Mouse (Mus musculus) olfactory bulb, adult 2 months (tissue): ENCODE results near the gene Map3k6.

Experiments
- CTCF ChIP-seq: fragments of 200-500 bp; IDR thresholded peaks from 2 replicates; pipeline ENCODE4 v1.5.1; 2012; ENCODE audit warnings: low read depth, mild to moderate bottlenecking, low read length, moderate library complexity; ENCODE audit not compliant: insufficient read depth
- POLR2A ChIP-seq: fragments of 200-500 bp; IDR thresholded peaks from 2 replicates; pipeline ENCODE4 v1.6.1; 2012; ENCODE audit warnings: mild to moderate bottlenecking, low read depth, low read length, moderate library complexity; ENCODE audit not compliant: insufficient read depth

GRCm38 (mm10) chr4:133263756-133264155, 23.1 kb downstream of the Map3k6 start:
- TF ChIP-seq POLR2A (no peak), CTCF (no peak)
